Mouse (Mus musculus) intestine, embryonic 14.5 days (tissue): ENCODE data around the gene 9030025P20Rik. TPM values are rescaled to one million over a fixed set of nuclear protein-coding genes. Genes with fewer than 3 reads are reported as not detected.
"Not testable (repeated sequence)": the region's sequence is repeated elsewhere in the genome, so short reads cannot be mapped to it uniquely, and the experiment has no call there.

Experiments
- ATAC-seq: fragments of 200-750 bp; cut with Nextera tagmentation; replicated peaks from 2 replicates; pipeline ENCODE4 v1.8.0; 2017; ENCODE audit warnings: low read depth, moderate number of reproducible peaks, moderate TSS enrichment, moderate library complexity; ENCODE audit not compliant: low FRiP score, low TSS enrichment
- DNase-seq: peaks from one replicate; pipeline ENCODE4 v3.0.0-alpha.2; 2018; ENCODE audit warnings: low spot score
- H3K27ac ChIP-seq: fragments of 300-500 bp; sonication (generic); 2 replicates; pipeline ENCODE4 v1.5.1; 2014; ENCODE audit warnings: low read depth, mild to moderate bottlenecking, control low read depth
- H3K27me3 ChIP-seq: fragments of 300-500 bp; sonication (generic); replicated peaks from 2 replicates; pipeline ENCODE4 v1.6.1; 2014; ENCODE audit warnings: low read length, control low read depth; ENCODE audit not compliant: control insufficient read depth, insufficient read depth
- H3K36me3 ChIP-seq: fragments of 300-500 bp; sonication (generic); 2 replicates; pipeline ENCODE4 v1.6.1; 2014; ENCODE audit warnings: low read length, control low read depth; ENCODE audit not compliant: control insufficient read depth, insufficient read depth
- H3K4me1 ChIP-seq: fragments of 300-500 bp; sonication (generic); replicated peaks from 2 replicates; pipeline ENCODE4 v1.6.1; 2014; ENCODE audit warnings: low read length, control low read depth, mixed read lengths; ENCODE audit not compliant: control insufficient read depth, insufficient read depth
- H3K4me2 ChIP-seq: fragments of 300-500 bp; sonication (generic); 2 replicates; pipeline ENCODE4 v1.6.1; 2014; ENCODE audit warnings: low read length
- H3K4me3 ChIP-seq: fragments of 300-500 bp; sonication (generic); 2 replicates; pipeline ENCODE4 v1.5.1; 2014; ENCODE audit warnings: low read depth, low read length, control low read depth, mixed read lengths
- H3K9ac ChIP-seq: fragments of 300-500 bp; sonication (generic); 2 replicates; pipeline ENCODE4 v1.6.1; 2014; ENCODE audit warnings: mild to moderate bottlenecking, low read length
- H3K9me3 ChIP-seq: fragments of 300-500 bp; sonication (generic); 2 replicates; pipeline ENCODE4 v1.6.1; 2016; ENCODE audit warnings: low read length, control low read depth; ENCODE audit not compliant: control insufficient read depth
- WGBS: fragments of 180-500 bp; shearing (Covaris S2); extraction: QIAGEN DNeasy Blood & Tissue Kit; methylation state at CpG from one replicate; pipeline ENCODE4 v1.1.7; 2014; 5-methylcytosine and 5-hydroxymethylcytosine counted together
- polyA plus RNA-seq: library from polyadenylated mRNA; unstranded; fragments of >200 nt; fragmentation: Nextera tagmentation; extraction: Ambion mirVana; gene quantifications from 2 replicates; pipeline ENCODE4 v1.2.1, GENCODE M21; 2014

9030025P20Rik gene
- polyA plus RNA-seq, 1 experiment from 2014 or later = 9.4 TPM

- Histone ChIP-seq H3K4me3 (peak overlapping the region; percentile 87), H3K9ac (peak overlapping the region; percentile 77), H3K27me3 (no peaks in the 10 kb centered on the region), H3K36me3 (peaks cover 41% of the 10 kb centered on the region), H3K4me2 (peak overlapping the region; percentile 95), H3K27ac (peak overlapping the region; percentile 65; the same call in 1 of the 2 replicates), H3K4me1 (peaks cover 20% of the 10 kb centered on the region), H3K9me3 (no peaks in the 10 kb centered on the region)
- no peak for DNase-seq
- peak; percentile 17 for ATAC-seq
- WGBS = 18% methylated on average over 16 of the region's 16 CpGs
Observed at GRCm38 (mm10) chr17:14943729-14944059, 34.6 kb upstream of the 9030025P20Rik start.

- peak overlapping the region; percentile 95; the same call in 1 of the 2 replicates for H3K4me2 ChIP-seq
- H3K4me3 ChIP-seq = no peak overlapping the region
- H3K27me3 ChIP-seq = no peaks in the 10 kb centered on the region
- DNase-seq = no peak
- no peak overlapping the region for H3K27ac ChIP-seq
- H3K9me3 ChIP-seq = no peaks in the 10 kb centered on the region
- H3K36me3 ChIP-seq = peaks cover 48% of the 10 kb centered on the region
- 95% methylated on average over 1 of the region's 1 CpGs for WGBS
- ATAC-seq = no peak
- peaks cover 20% of the 10 kb centered on the region for H3K4me1 ChIP-seq
- no peak overlapping the region for H3K9ac ChIP-seq
Observed at GRCm38 (mm10) chr17:14944551-14944950, 33.7 kb upstream of the 9030025P20Rik start.

- H3K4me2 ChIP-seq = no peak overlapping the region
- no peaks in the 10 kb centered on the region for H3K9me3 ChIP-seq
- no peak for ATAC-seq
- no peak for DNase-seq
- peaks cover 89% of the 10 kb centered on the region for H3K36me3 ChIP-seq
- no peak overlapping the region for H3K4me3 ChIP-seq
- WGBS = 88% methylated on average over 7 of the region's 7 CpGs
- H3K27me3 ChIP-seq = no peaks in the 10 kb centered on the region
- no peak overlapping the region for H3K27ac ChIP-seq
- peaks cover 10% of the 10 kb centered on the region; the same call in 1 of the 2 replicates for H3K4me1 ChIP-seq
- H3K9ac ChIP-seq = no peak overlapping the region
Observed at GRCm38 (mm10) chr17:14949161-14949827, 29.0 kb upstream of the 9030025P20Rik start.

GRCm38 (mm10) chr17:14953452-14953851 is 24.8 kb upstream of the 9030025P20Rik start:
- ATAC-seq = no peak
- 94% methylated on average over 8 of the region's 8 CpGs for WGBS

GRCm38 (mm10) chr17:14958686-14959327 is 19.5 kb upstream of the 9030025P20Rik start:
- no peak for ATAC-seq
- no peak overlapping the region for H3K9ac ChIP-seq

More at GRCm38 (mm10) chr17:14953452-14953851, 24.8 kb upstream of the 9030025P20Rik start:
- no peak for DNase-seq
- H3K9ac ChIP-seq = no peak overlapping the region
- H3K27me3 ChIP-seq = no peaks in the 10 kb centered on the region
- H3K4me2 ChIP-seq = no peak overlapping the region
- no peaks in the 10 kb centered on the region for H3K4me1 ChIP-seq
- peaks cover 64% of the 10 kb centered on the region for H3K36me3 ChIP-seq
- H3K9me3 ChIP-seq = no peaks in the 10 kb centered on the region
- H3K27ac ChIP-seq = no peak overlapping the region
- H3K4me3 ChIP-seq = no peak overlapping the region

GRCm38 (mm10) chr17:14959979-14960378 is 18.3 kb upstream of the 9030025P20Rik start:
- H3K4me1 ChIP-seq = peaks cover 7% of the 10 kb centered on the region
- no peak overlapping the region for H3K27ac ChIP-seq
- ATAC-seq (no peak), DNase-seq (no peak)
- H3K9me3 ChIP-seq = no peaks in the 10 kb centered on the region
- H3K27me3 ChIP-seq = no peaks in the 10 kb centered on the region
- peak overlapping the region; percentile 25; the same call in 1 of the 2 replicates for H3K9ac ChIP-seq
- WGBS = 32% methylated on average over 3 of the region's 3 CpGs
- peaks cover 6% of the 10 kb centered on the region; the same call in 1 of the 2 replicates for H3K36me3 ChIP-seq
- H3K4me3 ChIP-seq = peak overlapping the region; percentile 70
- H3K4me2 ChIP-seq = peak overlapping the region; percentile 90

More at GRCm38 (mm10) chr17:14958686-14959327, 19.5 kb upstream of the 9030025P20Rik start:
- Histone ChIP-seq H3K27ac (no peak overlapping the region), H3K27me3 (no peaks in the 10 kb centered on the region), H3K36me3 (peaks cover 17% of the 10 kb centered on the region), H3K9me3 (no peaks in the 10 kb centered on the region), H3K4me3 (no peak overlapping the region), H3K4me2 (no peak overlapping the region), H3K4me1 (peaks cover 7% of the 10 kb centered on the region)
- DNase-seq = no peak
- WGBS = 90% methylated on average over 5 of the region's 5 CpGs

- DNase-seq (peak; percentile 66), ATAC-seq (peak; percentile 1; the same call in 1 of the 2 replicates)
- WGBS = 0% methylated on average over 19 of the region's 23 CpGs
- H3K4me3 ChIP-seq = peak overlapping the region; percentile 70
- no peaks in the 10 kb centered on the region for H3K27me3 ChIP-seq
- H3K9ac ChIP-seq = peak overlapping the region; percentile 70
- 0 out of 2 replicates have a peak, but pooled peaks cover 5% of the 10 kb centered on the region for H3K36me3 ChIP-seq
- peaks cover 7% of the 10 kb centered on the region for H3K4me1 ChIP-seq
- H3K9me3 ChIP-seq = no peaks in the 10 kb centered on the region
- H3K4me2 ChIP-seq = peak overlapping the region; percentile 90
- H3K27ac ChIP-seq = no peak overlapping the region
Observed at GRCm38 (mm10) chr17:14960520-14960919, 17.7 kb upstream of the 9030025P20Rik start.

GRCm38 (mm10) chr17:14960951-14961556 is 17.2 kb upstream of the 9030025P20Rik start, which contains the start of gene Phf10:
TSS of gene Phf10 (minus strand) at chr17:14961273.
- peak; percentile 85 for ATAC-seq
- Histone ChIP-seq H3K4me2 (peak within 1 kb of the TSS; percentile 90), H3K9ac (peak within 1 kb of the TSS; percentile 70), H3K4me3 (peak within 1 kb of the TSS; percentile 70)
- 0% methylated on average over 20 of the region's 100 CpGs for WGBS
- H3K36me3 ChIP-seq, H3K27me3 ChIP-seq, H3K9me3 ChIP-seq, H3K27ac ChIP-seq, H3K4me1 ChIP-seq: not testable (repeated sequence)
- peak; percentile 69 for DNase-seq
